Mouse (Mus musculus) midbrain, embryonic 11.5 days (tissue): ENCODE measurements at regions not wholly inside any gene's neighbourhood (a gene's known extent, or its start where the extent isn't known, plus 50 kb on each side); places are given as distances from the start of the nearest gene placed in this dataset. TPM values are rescaled to one million over a fixed set of nuclear protein-coding genes. Genes with fewer than 3 reads are reported as not detected.

Experiments
- ATAC-seq: fragments of 200-750 bp; cut with Nextera tagmentation; 2 replicates; pipeline ENCODE4 v1.8.0; 2017; ENCODE audit warnings: moderate TSS enrichment, moderate library complexity; ENCODE audit not compliant: low FRiP score
- DNase-seq: peaks from one replicate; pipeline ENCODE4 v3.0.0; 2015; ENCODE audit warnings: low spot score; ENCODE audit errors: missing footprints
- H3K27ac ChIP-seq: fragments of 300-500 bp; sonication (generic); 2 replicates; pipeline ENCODE4 v1.5.1; 2014; ENCODE audit warnings: low read depth, low read length
- H3K27me3 ChIP-seq: fragments of 300-500 bp; sonication (generic); 2 replicates; pipeline ENCODE4 v1.6.1; 2014; ENCODE audit warnings: mild to moderate bottlenecking, low read length, moderate library complexity, mixed read lengths; ENCODE audit not compliant: control insufficient read depth, insufficient read depth
- H3K36me3 ChIP-seq: fragments of 300-500 bp; sonication (generic); 2 replicates; pipeline ENCODE4 v1.6.1; 2014; ENCODE audit warnings: mild to moderate bottlenecking, low read length, moderate library complexity, mixed read lengths; ENCODE audit not compliant: control insufficient read depth, insufficient read depth
- H3K4me1 ChIP-seq: fragments of 300-500 bp; sonication (generic); 2 replicates; pipeline ENCODE4 v1.6.1; 2014; ENCODE audit warnings: low read length; ENCODE audit not compliant: control insufficient read depth, insufficient read depth
- H3K4me2 ChIP-seq: fragments of 300-500 bp; sonication (generic); 2 replicates; pipeline ENCODE4 v1.6.1; 2014; ENCODE audit warnings: mild to moderate bottlenecking, moderate library complexity
- H3K4me3 ChIP-seq: fragments of 300-500 bp; sonication (generic); 2 replicates; pipeline ENCODE4 v1.5.1; 2014; ENCODE audit warnings: low read depth, low read length
- H3K9ac ChIP-seq: fragments of 300-500 bp; sonication (generic); 2 replicates; pipeline ENCODE4 v1.6.1; 2014; ENCODE audit warnings: low read length
- H3K9me3 ChIP-seq: fragments of 300-500 bp; sonication (generic); 2 replicates; pipeline ENCODE4 v1.6.1; 2016; ENCODE audit warnings: low read length; ENCODE audit not compliant: control insufficient read depth
- WGBS: fragments of 180-500 bp; shearing (Covaris S2); extraction: QIAGEN DNeasy Blood & Tissue Kit; methylation state at CpG from one replicate; pipeline ENCODE4 v1.1.7; 2014; 5-methylcytosine and 5-hydroxymethylcytosine counted together
- microRNA-seq: library from miRNA; unstranded; fragments of <30 nt; microRNA quantifications from one replicate; pipeline ENCODE4, GENCODE M21; 2017

DNA sequence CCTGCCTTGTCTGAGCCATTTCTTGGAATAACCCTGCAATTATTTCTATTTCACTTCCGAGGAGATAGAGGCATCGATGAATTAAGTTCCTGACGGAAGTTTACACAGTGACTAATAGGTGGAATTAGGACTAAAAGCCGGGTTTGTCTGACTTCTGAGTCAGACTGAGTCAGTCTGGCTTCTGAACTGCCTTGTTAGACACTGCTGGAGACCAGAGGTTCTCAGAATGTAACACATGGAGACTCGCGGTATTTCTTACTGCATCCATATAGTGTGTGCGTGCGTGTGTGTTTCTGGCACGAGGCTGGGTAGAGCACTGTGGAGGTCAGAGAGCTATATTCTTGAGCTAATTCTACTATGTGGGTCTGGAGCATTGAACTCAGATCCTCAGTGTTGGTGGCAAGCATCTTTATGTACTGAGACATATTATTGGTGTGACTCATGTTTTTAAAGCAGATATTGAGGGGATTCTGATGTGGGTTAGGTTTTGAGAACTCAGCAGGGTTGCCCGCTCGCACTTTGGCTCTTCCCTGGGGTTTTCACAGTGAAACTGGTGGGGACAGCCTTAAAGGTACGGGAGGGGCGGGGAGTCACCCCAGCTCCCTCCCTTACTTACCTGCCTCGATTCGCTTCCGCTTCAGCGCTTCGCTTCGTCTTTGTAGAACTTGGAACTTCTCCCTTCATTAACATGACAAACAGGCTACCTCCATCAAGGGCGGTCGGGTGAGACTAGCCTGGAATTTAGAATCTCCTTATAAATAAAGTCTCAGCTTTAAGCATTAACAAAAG, 101.2 kb downstream of the 4931417E11Rik start:
- ATAC-seq (peak; percentile 49), DNase-seq (peak; percentile 88)
- Histone ChIP-seq H3K4me2 (peak overlapping the region; percentile 21), H3K4me3 (no peak overlapping the region), H3K27me3 (no peaks in the 10 kb centered on the region), H3K4me1 (peaks cover 4% of the 10 kb centered on the region; the same call in 1 of the 2 replicates), H3K36me3 (no peaks in the 10 kb centered on the region), H3K9ac (no peak overlapping the region), H3K27ac (no peak overlapping the region), H3K9me3 (no peaks in the 10 kb centered on the region)
- WGBS = 10% methylated on average over 21 of the region's 21 CpGs

GRCm38 (mm10) chr6:73367616-73368015, 101.9 kb downstream of the 4931417E11Rik start:
- Histone ChIP-seq H3K9me3 (no peaks in the 10 kb centered on the region), H3K27me3 (no peaks in the 10 kb centered on the region), H3K4me2 (no peak overlapping the region), H3K27ac (no peak overlapping the region), H3K9ac (no peak overlapping the region), H3K4me3 (no peak overlapping the region), H3K36me3 (no peaks in the 10 kb centered on the region), H3K4me1 (peaks cover 4% of the 10 kb centered on the region; the same call in 1 of the 2 replicates)
- DNase-seq = peak; percentile 96
- ATAC-seq = peak; percentile 64; the same call in 1 of the 2 replicates
- 8% methylated on average over 5 of the region's 5 CpGs for WGBS

GRCm38 (mm10) chr6:73366626-73367025, 102.8 kb downstream of the 4931417E11Rik start:
- no peak overlapping the region for H3K9ac ChIP-seq
- WGBS = 80% methylated on average over 2 of the region's 2 CpGs

DNA sequence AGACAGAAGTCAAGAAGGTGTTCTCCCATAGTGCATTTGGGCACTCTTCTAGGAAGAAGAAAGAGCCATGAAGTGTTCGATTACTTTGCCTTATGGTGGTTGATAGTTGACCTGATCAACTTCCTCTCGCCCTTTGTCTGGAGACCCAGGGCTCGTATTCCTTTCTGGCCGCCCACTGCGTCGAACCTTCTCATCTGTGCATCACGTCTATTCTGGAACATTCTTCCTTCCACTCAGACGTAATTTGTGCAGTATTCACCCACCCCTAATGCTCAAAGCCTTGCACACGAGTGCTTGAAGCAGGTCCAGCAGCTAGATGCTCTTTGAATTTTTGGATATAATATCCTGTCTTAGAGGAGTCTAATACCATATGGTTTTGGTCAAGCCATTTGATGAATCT, 104.2 kb downstream of the 4931417E11Rik start:
- Histone ChIP-seq H3K9me3 (no peaks in the 10 kb centered on the region), H3K27me3 (no peaks in the 10 kb centered on the region), H3K36me3 (no peaks in the 10 kb centered on the region), H3K4me1 (peaks cover 4% of the 10 kb centered on the region; the same call in 1 of the 2 replicates), H3K4me2 (no peak overlapping the region), H3K4me3 (no peak overlapping the region), H3K27ac (no peak overlapping the region), H3K9ac (no peak overlapping the region)
- no peak for ATAC-seq
- DNase-seq = no peak
- 89% methylated on average over 9 of the region's 9 CpGs for WGBS

More at GRCm38 (mm10) chr6:73366626-73367025, 102.8 kb downstream of the 4931417E11Rik start:
- no peak for ATAC-seq
- H3K27me3 ChIP-seq = no peaks in the 10 kb centered on the region
- no peak for DNase-seq
- no peak overlapping the region for H3K27ac ChIP-seq
- H3K4me3 ChIP-seq = no peak overlapping the region
- no peaks in the 10 kb centered on the region for H3K36me3 ChIP-seq
- H3K9me3 ChIP-seq = no peaks in the 10 kb centered on the region
- peaks cover 4% of the 10 kb centered on the region; the same call in 1 of the 2 replicates for H3K4me1 ChIP-seq
- no peak overlapping the region for H3K4me2 ChIP-seq

DNA sequence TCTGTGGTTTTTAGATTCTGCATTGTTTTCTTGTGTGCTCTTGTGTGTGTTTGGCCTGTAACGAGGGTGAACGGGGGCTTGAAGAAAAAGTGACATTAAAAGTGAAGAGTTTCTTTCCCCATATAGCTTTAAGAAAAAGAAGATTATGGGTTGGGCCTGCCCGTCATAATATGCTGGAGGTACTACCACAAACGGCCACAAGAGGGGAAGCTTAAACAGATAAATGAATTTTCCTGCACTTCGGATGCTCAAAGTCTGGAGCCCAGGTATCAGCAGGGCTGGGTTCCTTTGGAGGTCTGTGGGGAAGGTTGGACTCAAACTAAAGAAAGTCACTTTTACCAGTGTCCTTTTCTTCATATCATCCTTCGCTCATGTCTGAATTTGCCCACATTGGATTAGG, 86.8 kb downstream of the Suclg1 start:
- Histone ChIP-seq H3K4me1 (no peaks in the 10 kb centered on the region), H3K36me3 (no peaks in the 10 kb centered on the region), H3K9me3 (no peaks in the 10 kb centered on the region), H3K27me3 (no peaks in the 10 kb centered on the region), H3K9ac (no peak overlapping the region), H3K4me2 (no peak overlapping the region), H3K27ac (no peak overlapping the region), H3K4me3 (no peak overlapping the region)
- ATAC-seq (no peak), DNase-seq (no peak)
- WGBS = 60% methylated on average over 6 of the region's 6 CpGs

GRCm38 (mm10) chr6:73329666-73330065, 81.5 kb downstream of the Suclg1 start:
- H3K9me3 ChIP-seq = no peaks in the 10 kb centered on the region
- ATAC-seq = no peak
- WGBS = 91% methylated on average over 11 of the region's 11 CpGs
- no peaks in the 10 kb centered on the region for H3K36me3 ChIP-seq
- no peak for DNase-seq
- H3K9ac ChIP-seq = no peak overlapping the region
- H3K4me3 ChIP-seq = no peak overlapping the region
- no peaks in the 10 kb centered on the region for H3K4me1 ChIP-seq
- no peak overlapping the region for H3K4me2 ChIP-seq
- H3K27me3 ChIP-seq = no peaks in the 10 kb centered on the region
- no peak overlapping the region for H3K27ac ChIP-seq

Small RNA genes in the stretch of these regions (microRNA-seq; reads per million reads assigned to microRNA genes)
- gene Gm24370 = not detected
